Mouse (Mus musculus): ENCODE results near the gene Gm2564.
"Not testable (repeated sequence)": the region's sequence is repeated elsewhere in the genome, so short reads cannot be mapped to it uniquely, and the experiment has no call there.

GRCm38 (mm10) chr4:42679365-42679764, 49.8 kb downstream of the Gm2564 start:
- TF ChIP-seq CTCF (IDR thresholded peaks at IDR 0.05; ENCODE audit: low read depth, low read length); POLR2A (IDR thresholded peaks at IDR 0.05; ENCODE audit: extremely low read depth, insufficient read depth, low read length): not testable (repeated sequence)
